Mouse (Mus musculus) spleen, postnatal 36 days (tissue): Measurements from ENCODE around the gene Uggt1.

Experiments
- DNase-seq, 2 experiments: peaks; one replicate each; pipeline ENCODE4 v3.0.0; 2022; ENCODE audit warnings: low spot score in 2 of 2, mixed read lengths in 1 of 2

Gene Uggt1

DNA sequence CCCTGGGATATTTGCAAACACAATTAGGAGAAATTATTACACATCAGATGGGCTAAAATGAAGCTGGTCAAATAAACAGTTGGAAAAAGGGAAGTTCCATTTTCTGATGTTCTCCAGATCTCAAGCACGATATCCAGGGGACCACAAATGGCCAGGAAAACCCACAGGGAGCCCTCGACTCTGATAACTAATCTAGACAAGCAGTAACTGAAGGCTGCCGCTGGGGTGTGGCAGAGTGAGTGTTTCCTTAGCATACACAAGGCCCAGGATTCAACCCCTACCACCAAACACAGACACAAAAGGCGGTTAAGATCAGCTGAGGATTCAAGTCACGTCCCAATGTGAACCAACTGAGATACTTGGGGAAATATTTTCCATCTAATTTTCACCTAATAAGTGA lies 64.5 kb downstream of the Uggt1 start:
- DNase-seq = no peak

DNA sequence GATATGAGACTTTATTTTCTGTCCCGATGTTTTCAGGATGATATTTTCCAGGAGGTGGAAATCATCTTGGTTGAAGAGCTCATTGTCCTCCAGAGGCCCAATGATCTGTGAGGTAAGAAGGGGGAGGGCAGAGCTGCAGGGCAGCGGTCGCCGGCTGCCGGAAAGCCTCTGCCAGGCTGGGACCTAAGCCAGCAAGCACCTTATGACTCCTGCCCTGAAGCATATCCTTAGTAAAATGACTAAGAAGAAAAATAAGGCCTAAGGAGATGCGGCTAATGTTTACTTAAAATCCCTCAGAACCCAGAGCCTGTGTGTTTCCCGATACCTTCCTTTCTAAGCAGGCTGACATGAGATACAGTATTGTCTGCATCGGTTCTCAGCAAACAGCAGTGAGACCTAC lies 71.1 kb downstream of the Uggt1 start:
- DNase-seq = no peak

DNA sequence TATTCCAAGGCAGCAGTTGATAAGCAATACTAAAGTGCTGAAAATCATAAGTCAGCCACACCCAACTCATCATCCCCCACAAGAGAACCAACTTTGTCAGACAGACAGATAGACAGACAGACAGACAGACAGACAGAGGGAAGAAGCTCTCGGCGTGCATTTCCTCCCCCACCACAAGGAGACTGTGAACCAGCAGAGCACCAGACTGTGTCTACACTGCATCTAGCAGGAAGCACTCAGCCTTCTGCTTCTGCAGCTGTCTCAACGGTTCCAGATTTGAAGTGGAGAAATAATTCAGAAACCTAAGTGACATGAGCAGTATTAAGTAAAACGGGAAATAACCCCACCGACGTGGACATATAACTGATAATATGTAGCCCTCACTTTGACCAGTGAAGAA lies 71.6 kb downstream of the Uggt1 start:
- DNase-seq = no peak

DNA sequence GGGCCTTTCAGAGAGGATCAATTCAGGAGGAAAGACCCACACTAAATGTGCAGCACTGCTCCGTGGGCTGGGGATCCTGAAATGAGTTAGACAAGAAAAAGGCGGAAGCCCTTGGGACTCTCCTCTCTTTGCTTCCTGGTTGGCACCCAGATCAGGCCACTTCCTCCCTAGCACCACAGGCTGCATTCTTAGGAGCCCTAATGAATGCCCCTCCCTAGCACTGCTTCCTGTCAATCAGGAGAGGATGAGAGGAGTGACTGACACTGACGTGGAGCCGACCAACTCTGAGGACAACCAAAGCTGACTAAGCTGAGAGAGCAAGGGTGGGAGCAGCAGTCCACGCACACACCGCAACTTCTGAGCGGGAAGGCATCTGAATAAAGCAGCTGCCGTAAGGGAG lies 81.8 kb downstream of the Uggt1 start:
- peak in 1 of 2 experiments; percentile 28 for DNase-seq

DNA sequence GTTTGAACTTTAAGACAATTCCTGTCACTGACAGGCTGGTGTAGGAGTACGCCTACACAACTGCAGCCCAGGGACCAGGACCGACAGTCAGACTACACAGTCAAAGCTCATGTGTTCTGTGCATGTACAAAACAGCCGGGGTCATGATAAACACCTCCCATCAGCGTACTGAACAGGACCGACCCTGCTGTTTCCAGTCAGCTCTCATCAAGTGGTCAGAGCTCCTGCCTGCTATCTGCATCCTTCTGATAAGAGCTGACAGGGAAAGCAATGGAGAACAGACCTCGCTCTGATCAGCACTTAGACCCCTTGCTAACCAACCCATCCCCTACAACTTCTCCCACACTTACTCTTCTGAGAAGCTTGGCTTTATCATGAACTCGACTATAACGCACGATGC lies 83.3 kb downstream of the Uggt1 start:
- DNase-seq = no peak

- DNase-seq = peak; percentile 12 to 15
These were observed 84.3 kb downstream of the Uggt1 start for GRCm38 (mm10) chr1:36160246-36160645.

- peak; percentile 51 to 53 for DNase-seq
These were observed 95.1 kb downstream of the Uggt1 start for GRCm38 (mm10) chr1:36149411-36149810.

DNA sequence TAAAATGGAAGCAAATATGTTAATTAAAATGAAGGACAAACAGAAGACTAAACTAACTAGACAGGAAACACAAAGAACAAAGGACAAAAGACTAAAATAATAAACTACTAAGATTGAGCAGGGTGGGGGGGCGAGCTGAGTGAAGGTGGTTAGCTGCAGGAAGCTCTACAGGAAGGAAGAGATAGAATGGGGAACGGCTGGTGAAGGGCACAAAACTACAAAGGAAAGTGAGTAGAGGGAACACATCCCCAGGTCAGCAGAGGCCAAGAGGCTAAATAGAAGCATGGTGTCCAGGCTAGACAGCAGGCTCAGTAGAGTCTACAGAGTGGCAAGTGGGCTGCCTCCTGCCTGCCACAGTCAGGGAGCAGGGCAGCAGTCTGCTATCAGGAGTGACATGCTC lies 95.7 kb downstream of the Uggt1 start:
- DNase-seq = no peak

DNA sequence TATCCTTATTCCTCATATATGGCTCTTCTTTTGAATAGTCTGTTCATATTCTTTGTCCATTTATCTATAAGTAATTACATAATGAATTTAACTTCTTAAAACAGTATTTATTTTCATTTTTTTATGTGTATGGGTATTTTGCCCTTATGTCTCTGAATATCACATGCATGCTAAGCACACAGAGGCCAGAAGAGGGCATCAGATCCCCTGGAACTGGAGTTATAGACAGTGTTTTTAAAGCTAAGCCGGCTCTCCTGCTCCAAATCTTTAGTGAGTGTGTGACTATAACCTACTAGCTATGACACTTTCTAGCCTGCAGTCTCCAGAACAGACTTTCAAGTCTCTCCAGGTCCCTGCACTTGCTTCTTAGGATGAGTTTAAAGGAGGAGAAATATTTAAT lies 99.5 kb downstream of the Uggt1 start:
- peak in 1 of 2 experiments; percentile 38 for DNase-seq

- DNase-seq = no peak
These were observed 104.2 kb downstream of the Uggt1 start for GRCm38 (mm10) chr1:36140311-36140710.

DNA sequence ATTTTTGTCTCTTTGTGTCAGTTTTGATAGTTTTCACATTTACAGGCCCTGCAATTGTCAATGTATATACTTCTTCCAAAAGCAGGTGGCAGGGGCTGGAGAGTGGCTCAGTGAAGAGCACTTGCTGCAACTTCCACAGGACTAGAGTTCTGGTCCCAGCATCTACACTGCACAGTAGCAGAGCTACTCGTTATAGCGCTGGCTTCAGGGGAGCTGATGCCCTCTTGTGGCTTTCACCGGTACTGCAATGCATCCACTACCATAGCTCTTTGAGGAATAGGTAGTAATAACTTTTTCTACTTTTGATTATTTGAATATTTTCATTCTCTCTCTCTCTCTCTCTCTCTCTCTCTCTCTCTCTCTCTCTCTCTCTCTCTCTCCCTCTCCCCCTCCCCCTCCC lies 109.9 kb downstream of the Uggt1 start:
- DNase-seq = peak; percentile 67 to 81

DNA sequence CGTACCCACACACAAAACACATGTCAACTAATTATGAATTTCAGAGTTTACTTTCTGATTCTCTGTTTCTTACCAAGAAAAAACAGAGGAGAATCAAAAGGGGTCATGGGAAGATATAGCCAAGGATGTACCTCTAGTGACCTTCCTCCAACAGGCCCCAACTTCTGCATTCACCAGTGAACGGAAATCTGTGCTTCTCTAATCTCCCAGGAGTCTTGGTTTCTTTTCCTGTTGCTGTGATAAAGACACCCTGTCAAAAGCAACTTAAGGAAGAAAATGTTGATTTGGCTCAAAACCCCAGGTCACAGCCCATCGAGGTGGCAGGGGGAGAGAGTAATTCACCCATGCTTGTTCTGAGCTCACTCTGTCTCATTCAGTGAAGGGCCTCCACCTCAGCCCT lies 110.9 kb downstream of the Uggt1 start:
- DNase-seq = peak; percentile 25 to 50

GRCm38 (mm10) chr1:36133041-36133440 lies 111.5 kb downstream of the Uggt1 start:
- DNase-seq = peak; percentile 38 to 47

DNA sequence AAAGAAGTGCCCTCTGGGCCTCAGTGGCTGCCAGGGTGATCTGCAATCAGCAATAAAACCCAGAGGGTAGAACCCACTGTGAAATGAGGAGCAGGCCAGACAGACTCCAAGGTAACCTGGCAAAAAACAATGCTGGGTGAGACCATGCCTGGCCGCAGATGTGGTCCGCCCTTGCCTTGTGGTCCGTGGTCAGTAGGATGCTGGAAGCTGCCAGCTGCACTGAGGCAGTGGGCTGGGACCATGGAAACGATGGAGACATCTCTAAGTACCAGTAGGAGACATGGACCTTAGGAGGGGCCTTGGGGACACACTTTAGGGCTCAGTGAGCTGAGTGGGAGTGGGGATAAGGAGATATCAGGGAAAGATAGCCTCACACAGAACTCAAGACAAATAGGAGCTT lies 112.3 kb downstream of the Uggt1 start:
- no peak for DNase-seq

DNA sequence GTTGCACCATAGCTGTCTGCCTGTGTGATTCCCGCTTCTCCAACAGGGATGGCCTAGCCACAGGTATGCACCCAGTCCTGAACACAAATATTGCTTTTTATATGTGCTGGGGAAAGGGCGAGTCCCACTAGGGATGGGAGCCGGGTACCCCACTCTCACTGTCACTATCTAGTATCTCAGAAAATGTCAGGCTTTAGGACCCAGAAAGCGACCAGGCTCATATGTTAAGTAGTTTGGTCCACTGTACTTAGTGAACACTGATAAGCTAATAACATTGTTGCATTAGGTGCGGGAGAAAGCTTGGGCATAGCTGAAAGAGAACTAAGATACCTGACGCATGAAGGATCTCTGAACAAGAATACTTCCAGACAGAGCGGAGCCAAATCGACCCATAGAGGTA lies 112.8 kb downstream of the Uggt1 start:
- peak in 1 of 2 experiments; percentile 38 for DNase-seq

- peak; percentile 27 to 35 for DNase-seq
These were observed 113.4 kb downstream of the Uggt1 start for GRCm38 (mm10) chr1:36131154-36131553.

DNA sequence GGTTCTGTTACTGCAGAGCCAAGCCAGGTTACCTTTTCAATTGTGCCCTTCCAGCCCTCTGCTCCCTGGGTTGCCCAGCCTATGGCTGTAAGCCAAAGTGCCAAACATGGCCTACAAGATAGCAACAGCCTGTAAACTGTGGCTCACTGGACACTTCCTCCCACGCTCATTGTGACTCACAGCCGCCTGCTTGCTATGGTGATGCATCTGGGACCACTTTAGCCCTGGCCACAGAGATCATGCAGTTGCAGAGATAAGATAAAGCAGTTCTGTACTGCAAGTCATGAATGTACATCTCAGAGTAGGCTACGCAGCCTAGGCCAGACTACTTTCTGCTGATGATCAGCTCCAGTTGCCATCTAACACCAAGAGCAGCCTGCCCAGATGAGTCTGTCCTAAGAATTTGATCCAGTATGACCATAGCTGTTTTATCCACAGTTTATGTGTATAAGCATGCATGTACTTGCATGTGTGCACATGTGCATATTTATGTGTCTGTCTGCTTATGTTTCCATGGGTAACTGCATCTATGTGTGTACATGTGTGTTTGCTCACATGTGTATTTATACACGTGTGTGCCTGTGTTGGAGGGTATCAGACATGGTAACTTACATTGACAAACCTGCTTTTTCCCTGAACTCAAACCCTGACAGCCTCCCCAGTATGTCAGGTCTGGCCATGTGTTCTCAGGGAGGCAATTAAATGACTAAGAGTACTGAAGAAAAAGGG lies 114.0 kb downstream of the Uggt1 start:
- DNase-seq = peak; percentile 64 to 73

DNA sequence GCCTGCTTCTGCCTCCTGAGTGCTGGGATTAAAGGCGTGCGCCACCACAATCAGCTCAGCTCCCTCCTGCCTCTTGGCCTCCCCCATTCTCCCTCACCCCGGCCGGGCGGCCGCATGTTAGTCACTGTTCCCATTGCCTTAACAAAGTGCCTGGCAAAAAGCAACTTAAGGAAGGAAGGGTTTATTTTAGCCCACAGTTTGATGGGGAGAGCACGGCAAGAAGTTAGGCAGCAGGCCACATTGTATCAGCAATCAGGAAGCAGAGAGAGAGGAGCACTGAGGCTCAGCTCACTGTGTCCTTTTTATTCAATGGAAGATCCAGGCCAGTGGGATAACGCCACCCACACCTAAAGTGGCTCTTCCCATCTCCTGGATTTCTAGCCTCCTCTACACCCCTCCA lies 114.6 kb downstream of the Uggt1 start:
- DNase-seq = no peak

GRCm38 (mm10) chr1:36129126-36129525 lies 115.4 kb downstream of the Uggt1 start:
- peak; percentile 36 to 41 for DNase-seq

DNA sequence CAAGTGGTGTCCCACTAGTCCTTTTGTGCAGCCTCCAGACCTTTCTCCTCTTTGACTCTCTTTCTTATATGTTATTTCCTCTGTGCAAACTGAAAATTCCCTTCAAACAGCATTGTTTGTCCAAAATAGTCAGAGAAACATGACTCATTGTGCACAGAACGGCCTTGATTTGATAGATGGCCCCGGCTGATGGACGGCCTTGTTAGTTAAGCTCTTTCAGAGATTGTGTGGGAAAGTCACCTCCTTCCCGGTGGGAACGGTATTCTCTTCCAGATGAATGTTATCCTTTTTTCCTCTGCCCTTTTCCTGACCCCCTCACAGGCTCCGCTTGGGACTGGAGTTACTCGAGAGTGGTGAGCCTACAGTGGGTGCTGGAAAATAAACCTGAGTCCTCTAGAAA lies 119.4 kb downstream of the Uggt1 start:
- no peak for DNase-seq

GRCm38 (mm10) chr1:36121172-36121571 lies 123.3 kb downstream of the Uggt1 start:
- no peak for DNase-seq

- no peak for DNase-seq
These were observed 125.1 kb downstream of the Uggt1 start for GRCm38 (mm10) chr1:36119426-36119825.

GRCm38 (mm10) chr1:36118958-36119357 lies 125.6 kb downstream of the Uggt1 start:
- DNase-seq = no peak
